Mouse (Mus musculus) stomach, embryonic 16.5 days (tissue): ENCODE results near the gene Gm9268. TPM values are rescaled to one million over a fixed set of nuclear protein-coding genes. Genes with fewer than 3 reads are reported as not detected.
"Not testable (repeated sequence)": the region's sequence is repeated elsewhere in the genome, so short reads cannot be mapped to it uniquely, and the experiment has no call there.

Experiments
- ATAC-seq: fragments of 200-750 bp; cut with Nextera tagmentation; 2 replicates; pipeline ENCODE4 v1.8.0; 2017; ENCODE audit warnings: moderate number of reproducible peaks, moderate TSS enrichment; ENCODE audit not compliant: insufficient read depth, low FRiP score
- H3K27ac ChIP-seq: fragments of 300-500 bp; sonication (generic); 2 replicates; pipeline ENCODE4 v1.5.1; 2014; ENCODE audit warnings: low read length
- H3K27me3 ChIP-seq: fragments of 300-500 bp; sonication (generic); 2 replicates; pipeline ENCODE4 v1.6.1; 2014; ENCODE audit warnings: low read length, control low read depth, mixed read lengths; ENCODE audit not compliant: control insufficient read depth, insufficient read depth
- H3K36me3 ChIP-seq: fragments of 300-500 bp; sonication (generic); 2 replicates; pipeline ENCODE4 v1.6.1; 2014; ENCODE audit warnings: low read length; ENCODE audit not compliant: control insufficient read depth, insufficient read depth
- H3K4me1 ChIP-seq: fragments of 300-500 bp; sonication (generic); 2 replicates; pipeline ENCODE4 v1.6.1; 2014; ENCODE audit warnings: low read length, control low read depth, mixed read lengths; ENCODE audit not compliant: control insufficient read depth, insufficient read depth
- H3K4me2 ChIP-seq: fragments of 300-500 bp; sonication (generic); 2 replicates; pipeline ENCODE4 v1.6.1; 2014; ENCODE audit warnings: low read depth, low read length, mixed read lengths
- H3K4me3 ChIP-seq: fragments of 300-500 bp; sonication (generic); replicated peaks from 2 replicates; pipeline ENCODE4 v1.5.1; 2014; ENCODE audit warnings: mild to moderate bottlenecking, low read length
- H3K9ac ChIP-seq: fragments of 300-500 bp; sonication (generic); 2 replicates; pipeline ENCODE4 v1.6.1; 2014; ENCODE audit warnings: low read length
- H3K9me3 ChIP-seq: fragments of 300-500 bp; sonication (generic); replicated peaks from 2 replicates; pipeline ENCODE4 v1.6.1; 2016; ENCODE audit warnings: low read length, control low read depth; ENCODE audit not compliant: control insufficient read depth
- WGBS: fragments of 180-500 bp; shearing (Covaris S2); extraction: QIAGEN DNeasy Blood & Tissue Kit; methylation state at CpG from one replicate; pipeline ENCODE4 v1.1.7; 2014; 5-methylcytosine and 5-hydroxymethylcytosine counted together
- polyA plus RNA-seq: library from polyadenylated mRNA; unstranded; fragments of >200 nt; fragmentation: Nextera tagmentation; extraction: Ambion mirVana; gene quantifications from 2 replicates; pipeline ENCODE4 v1.2.1, GENCODE M21; 2015

Gene Gm9268
- not detected in 2 replicates for polyA plus RNA-seq

DNA sequence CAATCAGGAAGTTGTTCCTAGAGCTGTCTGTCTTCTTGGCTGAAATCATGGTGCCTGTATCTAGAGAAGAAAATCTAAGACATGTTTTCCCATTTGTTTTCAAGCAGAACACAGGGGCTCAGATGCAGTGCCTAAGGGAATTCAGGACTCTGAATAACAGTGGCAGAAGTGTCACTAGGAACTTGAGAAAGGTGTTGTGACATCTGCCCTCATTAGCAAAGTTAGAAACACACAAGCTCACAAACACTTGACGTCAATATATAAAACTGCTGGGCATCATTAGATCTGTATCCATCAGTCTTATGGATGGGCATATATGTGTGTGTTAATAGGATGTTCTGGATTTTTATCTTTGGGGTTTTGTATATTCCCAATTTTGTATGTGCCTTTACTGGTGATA is at the start of gene Gm9268:
Gene Gm9268, plus strand, starts transcription at position 301 of the 400 bp plus-strand sequence.
- not testable (repeated sequence) for H3K9me3 ChIP-seq, H3K4me1 ChIP-seq, H3K4me2 ChIP-seq, H3K27me3 ChIP-seq, H3K4me3 ChIP-seq, ATAC-seq, H3K36me3 ChIP-seq, H3K27ac ChIP-seq, H3K9ac ChIP-seq
- WGBS, result no CpG with 5 or more reads among the region's 1 CpGs

DNA sequence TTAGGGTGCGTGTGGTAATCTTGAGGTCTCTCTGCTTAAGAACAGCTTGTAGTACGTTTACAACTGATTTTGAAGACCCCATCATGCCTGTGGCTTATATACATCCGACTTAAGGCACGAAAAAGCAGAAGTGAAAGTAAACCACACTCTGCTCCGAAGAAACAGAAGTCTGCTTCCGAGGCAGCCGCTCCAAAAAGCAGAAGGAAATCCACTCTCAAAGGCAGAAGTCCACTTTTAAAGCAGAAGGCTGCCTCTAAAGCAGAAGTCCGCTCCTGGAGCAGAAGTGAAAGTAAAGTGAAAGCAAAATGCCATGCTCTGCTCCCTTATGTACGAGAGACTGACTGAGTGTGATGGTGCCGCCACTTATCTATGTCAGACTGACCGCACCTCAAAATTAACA is 38.5 kb upstream of the Gm9268 start:
- WGBS, result 73% methylated on average over 11 of the region's 11 CpGs
- H3K4me3 ChIP-seq, result no peak overlapping the region
- no peaks in the 10 kb centered on the region for H3K36me3 ChIP-seq
- H3K4me1 ChIP-seq, result no peaks in the 10 kb centered on the region
- peaks cover 20% of the 10 kb centered on the region; the same call in 1 of the 2 replicates for H3K9me3 ChIP-seq
- H3K4me2 ChIP-seq, result no peak overlapping the region
- H3K27me3 ChIP-seq, result no peaks in the 10 kb centered on the region
- no peak overlapping the region for H3K9ac ChIP-seq
- H3K27ac ChIP-seq, result no peak overlapping the region
- ATAC-seq, result no peak

DNA sequence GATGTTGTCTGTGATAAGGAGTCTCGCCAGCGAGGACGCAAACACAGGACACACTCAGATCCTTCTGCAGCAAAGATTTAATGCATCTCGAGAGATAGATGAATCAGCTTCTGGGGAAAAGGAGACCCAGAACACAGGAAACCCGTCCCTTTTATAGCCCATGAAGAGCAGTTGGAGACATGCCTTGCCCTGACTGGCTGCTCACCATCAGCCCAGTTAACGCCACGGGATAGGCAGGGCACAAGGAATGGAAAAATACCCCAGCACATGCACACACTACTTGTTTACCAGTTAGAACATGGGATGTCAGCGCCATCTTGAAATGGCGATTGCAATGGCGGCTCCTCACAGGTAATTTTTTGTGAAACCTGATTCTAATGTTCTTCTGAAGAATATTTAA is 37.8 kb upstream of the Gm9268 start:
- whole genome bisulfite sequencing, result 85% methylated on average over 10 of the region's 10 CpGs
- H3K4me2 ChIP-seq, result no peak overlapping the region
- ATAC-seq, result no peak

DNA sequence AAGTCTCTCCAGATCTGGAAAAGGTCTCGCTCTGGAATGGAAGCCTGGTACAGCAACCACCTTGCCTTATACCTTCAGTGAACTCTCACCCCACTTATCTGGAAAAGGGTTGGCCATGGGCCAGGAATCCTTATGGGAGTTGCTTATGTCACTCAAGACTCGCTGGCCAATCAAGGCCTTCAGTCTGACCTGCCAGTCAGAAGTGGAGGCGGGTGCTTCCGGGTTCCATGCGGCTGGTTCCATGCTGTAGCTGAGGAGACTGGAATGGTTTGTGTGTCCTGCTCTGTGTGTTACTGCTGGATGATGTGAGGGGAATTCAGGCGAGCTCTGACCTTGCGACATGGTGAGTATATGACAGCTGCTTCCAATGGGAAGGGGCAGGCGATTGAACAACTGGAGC is 59.3 kb downstream of the Gm9268 start:
- Histone ChIP-seq H3K27ac (no peak overlapping the region), H3K4me3 (no peak overlapping the region), H3K9me3 (no peaks in the 10 kb centered on the region), H3K9ac (no peak overlapping the region), H3K4me2 (no peak overlapping the region), H3K4me1 (no peaks in the 10 kb centered on the region), H3K36me3 (no peaks in the 10 kb centered on the region), H3K27me3 (no peaks in the 10 kb centered on the region)
- 90% methylated on average over 8 of the region's 8 CpGs for WGBS
- ATAC-seq, result no peak

More for the DNA sequence above, 37.8 kb upstream of the Gm9268 start:
- H3K27me3 ChIP-seq, result no peaks in the 10 kb centered on the region
- H3K4me1 ChIP-seq, result no peaks in the 10 kb centered on the region
- no peak overlapping the region for H3K27ac ChIP-seq
- peaks cover 20% of the 10 kb centered on the region; the same call in 1 of the 2 replicates for H3K9me3 ChIP-seq
- no peak overlapping the region for H3K4me3 ChIP-seq
- H3K9ac ChIP-seq, result no peak overlapping the region
- no peaks in the 10 kb centered on the region for H3K36me3 ChIP-seq

Other genes with a start within 250 kb of the Gm9268 start
- gene Vmn2r62, start 225.2 kb upstream of the Gm9268 start, polyA plus RNA-seq, result not detected in 2 replicates
- not detected in 2 replicates for gene Gm2381, start 151.5 kb upstream of the Gm9268 start, polyA plus RNA-seq
- gene Vmn2r63, start 84.9 kb upstream of the Gm9268 start, polyA plus RNA-seq, result not detected in 2 replicates
- not detected in 2 replicates for gene Zfp936, start 95.5 kb downstream of the Gm9268 start, polyA plus RNA-seq